Mouse (Mus musculus): Measurements from ENCODE around the gene Tenm4. TPM values are rescaled to one million over a fixed set of nuclear protein-coding genes. Genes with fewer than 3 reads are reported as not detected.

Tenm4 gene
- polyA plus RNA-seq, 1 experiment from 2014 or later, result 41.4 TPM

MicroRNA genes within 50 kb of the gene (microRNA counts, 519-probe panel; counts per million panel counts)
- microRNA mmu-miR-708, result 2,052 counts per million, percentile 52 among the panel's probes with 10 or more counts

Small RNA genes within 50 kb of the gene (microRNA-seq; reads per million reads assigned to microRNA genes)
- not detected for gene Mir6394
- 4,718 reads per million, percentile 91 among the genes with 10 or more reads in this experiment for gene Mir708
